Mouse (Mus musculus): ENCODE measurements around the gene Odf3. TPM values are rescaled to one million over a fixed set of nuclear protein-coding genes. Genes with fewer than 3 reads are reported as not detected.

The Odf3 gene
- 0.05 TPM in 2 replicates for polyA plus RNA-seq (2012; rRNA removed)

GRCm38 (mm10) chr7:140847755-140848580, at the start of gene Odf3:
Odf3 (plus strand) TSS chr7:140847805.

GRCm38 (mm10) chr7:140821653-140822329, 25.8 kb upstream of the Odf3 start, which contains the start of gene Zfp941:
Zfp941 (minus strand) TSS chr7:140822178.

GRCm38 (mm10) chr7:140834968-140835757, 12.4 kb upstream of the Odf3 start, which contains the start of gene Urah:
Urah (plus strand) TSS chr7:140835018.

GRCm38 (mm10) chr7:140844905-140845665, 2.5 kb upstream of the Odf3 start, which contains the start of gene Scgb1c1:
Scgb1c1 (plus strand) TSS chr7:140845547.

GRCm38 (mm10) chr7:140855860-140856784, 8.5 kb downstream of the Odf3 start, which contains the start of gene Gm45785:
Gm45785 (minus strand) TSS chr7:140856331.

GRCm38 (mm10) chr7:140856785-140857549, 9.4 kb downstream of the Odf3 start, which contains the start of gene Ric8a:
Ric8a (plus strand) TSS chr7:140856957.

GRCm38 (mm10) chr7:140857550-140858505, 10.2 kb downstream of the Odf3 start, which contains the start of gene Bet1l:
Bet1l (minus strand) TSS chr7:140857577.

GRCm38 (mm10) chr7:140881696-140882468, 34.3 kb downstream of the Odf3 start, which contains the start of the genes Psmd13 and Sirt3:
Psmd13 (plus strand) TSS chr7:140881968.
Sirt3 (minus strand) TSS chr7:140882309.

GRCm38 (mm10) chr7:140900220-140900619, 52.6 kb downstream of the Odf3 start, which contains the start of gene Cox8b:
Cox8b (minus strand) TSS chr7:140900446.

Other genes starting within 250 kb of the Odf3 start
- not detected in 2 replicates for gene Olfr46, start 246.5 kb upstream of the Odf3 start, polyA plus RNA-seq (2012; rRNA removed)
- not detected in 2 replicates for gene Olfr61, start 218.8 kb upstream of the Odf3 start, polyA plus RNA-seq (2012; rRNA removed)
- gene Olfr53, start 201.4 kb upstream of the Odf3 start, polyA plus RNA-seq (2012; rRNA removed) = not detected in 2 replicates
- 0.01 and 0.04 TPM in 2 replicates for gene Olfr539, start 187.9 kb upstream of the Odf3 start, polyA plus RNA-seq (2012; rRNA removed)
- gene Olfr45, start 165.9 kb upstream of the Odf3 start, polyA plus RNA-seq (2012; rRNA removed) = not detected in 2 replicates
- not detected in 2 replicates for gene Olfr541, start 150.5 kb upstream of the Odf3 start, polyA plus RNA-seq (2012; rRNA removed)
- gene Cyp2e1, start 84.1 kb upstream of the Odf3 start, polyA plus RNA-seq (2012; rRNA removed) = not detected in 2 replicates
- 0.21 and 0.36 TPM in 2 replicates for gene Syce1, start 60.0 kb upstream of the Odf3 start, polyA plus RNA-seq (2012; rRNA removed)
- 9.1 and 11.1 TPM in 2 replicates for gene Zfp941, start 25.6 kb upstream of the Odf3 start, polyA plus RNA-seq (2012; rRNA removed)
- 0.07 and 0.84 TPM in 2 replicates for gene Urah, start 12.8 kb upstream of the Odf3 start, polyA plus RNA-seq (2012; rRNA removed)
- gene Scgb1c1, start 2.3 kb upstream of the Odf3 start, polyA plus RNA-seq (2012; rRNA removed) = not detected in 2 replicates
- 0.13 and 0.15 TPM in 2 replicates for gene Gm45785, start 8.5 kb downstream of the Odf3 start, polyA plus RNA-seq (2012; rRNA removed)
- 88.7 and 90.0 TPM in 2 replicates for gene Ric8a, start 9.2 kb downstream of the Odf3 start, polyA plus RNA-seq (2012; rRNA removed)
- 29.4 and 35.4 TPM in 2 replicates for gene Bet1l, start 9.8 kb downstream of the Odf3 start, polyA plus RNA-seq (2012; rRNA removed)
- 150 and 161 TPM in 2 replicates for gene Psmd13, start 34.2 kb downstream of the Odf3 start, polyA plus RNA-seq (2012; rRNA removed)
- gene Sirt3, start 34.5 kb downstream of the Odf3 start, polyA plus RNA-seq (2012; rRNA removed) = 38.9 and 39.2 TPM in 2 replicates
- 2.2 TPM in 1 of 2 replicates, not detected in the other for gene Cox8b, start 52.6 kb downstream of the Odf3 start, polyA plus RNA-seq (2012; rRNA removed)
- 0.13 and 0.16 TPM in 2 replicates for gene Nlrp6, start 73.1 kb downstream of the Odf3 start, polyA plus RNA-seq (2012; rRNA removed)
- 15.1 and 20.9 TPM in 2 replicates for gene Pgghg, start 93.6 kb downstream of the Odf3 start, polyA plus RNA-seq (2012; rRNA removed)
- gene Ifitm5, start 102.5 kb downstream of the Odf3 start, polyA plus RNA-seq (2012; rRNA removed) = 4.6 and 9.5 TPM in 2 replicates
- gene Gm45717, start 108.1 kb downstream of the Odf3 start, polyA plus RNA-seq (2012; rRNA removed) = not detected in 2 replicates
- 179 and 335 TPM in 2 replicates for gene Ifitm2, start 108.2 kb downstream of the Odf3 start, polyA plus RNA-seq (2012; rRNA removed)
- 32.8 and 55.0 TPM in 2 replicates for gene Ifitm1, start 119.4 kb downstream of the Odf3 start, polyA plus RNA-seq (2012; rRNA removed)
- 31.0 and 57.6 TPM in 2 replicates for gene Ifitm3, start 163.0 kb downstream of the Odf3 start, polyA plus RNA-seq (2012; rRNA removed)
- 0.86 and 1.2 TPM in 2 replicates for gene Ifitm6, start 170.1 kb downstream of the Odf3 start, polyA plus RNA-seq (2012; rRNA removed)
- not detected in 2 replicates for gene Gm17387, start 181.3 kb downstream of the Odf3 start, polyA plus RNA-seq (2012; rRNA removed)
- gene B4galnt4, start 213.3 kb downstream of the Odf3 start, polyA plus RNA-seq (2012; rRNA removed) = 154 and 158 TPM in 2 replicates
- 0.28 and 4.0 TPM in 2 replicates for gene Pkp3, start 230.4 kb downstream of the Odf3 start, polyA plus RNA-seq (2012; rRNA removed)